Mouse (Mus musculus) ES-Bruce4 (cell line): ENCODE results near the gene Sec1. TPM values are rescaled to one million over a fixed set of nuclear protein-coding genes. Genes with fewer than 3 reads are reported as not detected.
A peak's percentile ranks its signal among the peaks of the same experiment; 100 is the strongest.

ENCODE experiments used
- H3K27ac ChIP-seq: 2 replicates; pipeline ENCODE4 v1.5.1; 2012; ENCODE audit warnings: low read length, inconsistent platforms; ENCODE audit not compliant: insufficient read depth
- H3K27me3 ChIP-seq: 2 replicates; pipeline ENCODE4 v1.6.1; 2012; ENCODE audit warnings: mild to moderate bottlenecking, low read length, inconsistent platforms; ENCODE audit not compliant: control insufficient read depth, poor library complexity, insufficient read depth, severe bottlenecking
- H3K36me3 ChIP-seq: 2 replicates; pipeline ENCODE4 v1.6.1; 2012; ENCODE audit warnings: inconsistent platforms, mild to moderate bottlenecking, low read length, moderate library complexity; ENCODE audit not compliant: control insufficient read depth, poor library complexity, insufficient read depth, severe bottlenecking
- H3K4me1 ChIP-seq: one replicate; pipeline ENCODE4 v1.8.1; 2011; ENCODE audit warnings: low read length; ENCODE audit not compliant: control insufficient read depth, insufficient read depth
- H3K4me3 ChIP-seq: 2 replicates; pipeline ENCODE4 v1.5.1; 2011; ENCODE audit warnings: low read depth, mild to moderate bottlenecking, low read length
- H3K9ac ChIP-seq: 2 replicates; pipeline ENCODE4 v1.6.1; 2012; ENCODE audit warnings: low read depth, mild to moderate bottlenecking, inconsistent platforms; ENCODE audit not compliant: poor library complexity, severe bottlenecking
- H3K9me3 ChIP-seq: replicated peaks from 2 replicates; pipeline ENCODE4 v1.6.1; 2012; ENCODE audit warnings: mild to moderate bottlenecking, low read length, inconsistent platforms; ENCODE audit not compliant: control insufficient read depth, poor library complexity, insufficient read depth, severe bottlenecking
- CTCF ChIP-seq: IDR thresholded peaks from one replicate; pipeline ENCODE4 v1.8.1; 2011; ENCODE audit warnings: low read depth, low read length
- EP300 ChIP-seq: IDR thresholded peaks from 2 replicates; pipeline ENCODE4 v1.6.1; 2011; ENCODE audit warnings: low read depth, low read length; ENCODE audit not compliant: insufficient read depth
- POLR2A ChIP-seq: IDR thresholded peaks from one replicate; pipeline ENCODE4 v1.8.1; 2011; ENCODE audit warnings: low read length; ENCODE audit not compliant: insufficient read depth
- polyA plus RNA-seq: library from polyadenylated mRNA; stranded (reverse); fragments of >200 nt; gene quantifications from 2 replicates; pipeline ENCODE4 v1.2.4, GENCODE M21; 2011; ENCODE audit warnings: low read depth; ENCODE audit not compliant: missing spikeins, insufficient read depth, insufficient read length

The Sec1 gene
- polyA plus RNA-seq, 1 experiment = 1.4 TPM

- Histone ChIP-seq H3K4me1 (no peaks in the 10 kb centered on the region), H3K27me3 (no peaks in the 10 kb centered on the region)
Measured at GRCm38 (mm10) chr7:45719738-45720412, 25.7 kb upstream of the Sec1 start.

GRCm38 (mm10) chr7:45719180-45719579, 25.0 kb upstream of the Sec1 start:
- Histone ChIP-seq H3K27me3 (no peaks in the 10 kb centered on the region), H3K36me3 (peaks cover 32% of the 10 kb centered on the region), H3K27ac (no peak overlapping the region), H3K9me3 (no peaks in the 10 kb centered on the region), H3K4me3 (peak overlapping the region; percentile 93), H3K4me1 (no peaks in the 10 kb centered on the region), H3K9ac (peak overlapping the region; percentile 90)
- TF ChIP-seq POLR2A (no peak), EP300 (no peak), CTCF (no peak)

More at GRCm38 (mm10) chr7:45719738-45720412, 25.7 kb upstream of the Sec1 start:
- peak overlapping the region; percentile 93 for H3K4me3 ChIP-seq
- peaks cover 32% of the 10 kb centered on the region for H3K36me3 ChIP-seq
- no peak for TF ChIP-seq CTCF
- no peak overlapping the region; the same call in 1 of the 2 replicates for H3K27ac ChIP-seq
- peak overlapping the region; percentile 90 for H3K9ac ChIP-seq
- H3K9me3 ChIP-seq = no peaks in the 10 kb centered on the region

GRCm38 (mm10) chr7:45718331-45718730, 24.1 kb upstream of the Sec1 start:
- Histone ChIP-seq H3K4me1 (no peaks in the 10 kb centered on the region), H3K27me3 (no peaks in the 10 kb centered on the region), H3K36me3 (peaks cover 28% of the 10 kb centered on the region), H3K9ac (peak overlapping the region; percentile 90), H3K27ac (peak overlapping the region; percentile 45), H3K4me3 (peak overlapping the region; percentile 93), H3K9me3 (no peaks in the 10 kb centered on the region)
- no peak for TF ChIP-seq CTCF
- no peak for TF ChIP-seq EP300
- TF ChIP-seq POLR2A = no peak

GRCm38 (mm10) chr7:45717918-45718297, 23.7 kb upstream of the Sec1 start, which contains the start of gene Sphk2:
Sphk2 (minus strand) TSS chr7:45718002.
- H3K36me3 ChIP-seq = peaks cover 32% of the 10 kb centered on the region
- TF ChIP-seq POLR2A = peak; percentile 83
- TF ChIP-seq EP300 = peak; percentile 85
- no peak for TF ChIP-seq CTCF
- no peaks in the 10 kb centered on the region for H3K9me3 ChIP-seq
- peak within 1 kb of the TSS; percentile 93 for H3K4me3 ChIP-seq
- H3K4me1 ChIP-seq = no peaks in the 10 kb centered on the region
- H3K27ac ChIP-seq = peak within 1 kb of the TSS; percentile 45
- H3K27me3 ChIP-seq = no peaks in the 10 kb centered on the region
- H3K9ac ChIP-seq = peak within 1 kb of the TSS; percentile 90

- no peaks in the 10 kb centered on the region for H3K4me1 ChIP-seq
- peaks cover 33% of the 10 kb centered on the region for H3K36me3 ChIP-seq
Measured at GRCm38 (mm10) chr7:45716952-45717917, 23.0 kb upstream of the Sec1 start.

More at GRCm38 (mm10) chr7:45716952-45717917, 23.0 kb upstream of the Sec1 start:
- TF ChIP-seq CTCF = no peak
- no peak for TF ChIP-seq EP300
- no peak for TF ChIP-seq POLR2A
- H3K27ac ChIP-seq = no peak overlapping the region
- H3K9ac ChIP-seq = peak overlapping the region; percentile 57
- H3K27me3 ChIP-seq = no peaks in the 10 kb centered on the region
- peak overlapping the region; percentile 88 for H3K4me3 ChIP-seq
- H3K9me3 ChIP-seq = no peaks in the 10 kb centered on the region
